ENCODE assay signal across 18 mouse cellular contexts in the genomic region with DNA sequence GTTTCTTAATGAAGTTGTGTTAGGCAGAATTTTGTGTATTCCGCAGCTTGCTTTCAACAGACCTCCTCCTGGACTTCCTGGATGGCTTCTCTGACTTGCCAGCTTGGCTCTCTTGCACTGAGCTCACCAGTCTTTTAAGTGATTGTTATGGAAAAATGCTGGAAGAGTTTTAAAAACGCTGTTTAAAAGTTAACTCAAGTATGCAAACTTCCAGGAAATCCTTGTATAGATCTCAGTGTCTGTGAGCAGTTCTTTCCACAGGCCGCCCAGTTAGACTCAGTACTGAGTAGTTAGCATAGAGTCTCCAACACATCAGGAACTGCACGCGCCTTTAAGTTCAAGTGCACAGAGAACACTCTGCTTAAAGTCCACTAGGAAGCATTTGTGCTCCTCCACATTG.
"Had no signal": no experiment of that assay in that cellular context is flagged by ENCODE, and none has a peak within 500 bp of the region (broad histone marks: within the 10 kb centered on the region; RNA-seq: fewer than 3 reads in every experiment).

No protein-coding gene starts in this region.

- H3K4me1 ChIP-seq: limb, embryonic 10.5 days; limb, embryonic 13.5 days; liver, embryonic 13.5 days; megakaryocyte, embryonic 14.5 days; midbrain, embryonic 10.5 days; midbrain, embryonic 13.5 days; neural tube, embryonic 13.5 days had no signal

- H3K9me3 ChIP-seq: limb, embryonic 10.5 days; limb, embryonic 13.5 days; liver, embryonic 13.5 days; megakaryocyte, embryonic 14.5 days; midbrain, embryonic 10.5 days; midbrain, embryonic 13.5 days; neural tube, embryonic 13.5 days had no signal

- H3K27me3 ChIP-seq: limb, embryonic 13.5 days; liver, embryonic 13.5 days; megakaryocyte, embryonic 14.5 days; midbrain, embryonic 13.5 days; neural tube, embryonic 13.5 days had no signal

- H3K36me3 ChIP-seq: limb, embryonic 10.5 days; limb, embryonic 13.5 days; liver, embryonic 13.5 days; midbrain, embryonic 10.5 days; midbrain, embryonic 13.5 days; neural tube, embryonic 13.5 days had no signal

- H3K4me3 ChIP-seq: limb, embryonic 10.5 days; limb, embryonic 13.5 days; liver, embryonic 13.5 days; megakaryocyte, embryonic 14.5 days; midbrain, embryonic 10.5 days; midbrain, embryonic 13.5 days; myocyte; neural tube, embryonic 13.5 days had no signal

- ATAC-seq: midbrain, embryonic 13.5 days; midbrain, embryonic 16.5 days had no signal

- H3K9ac ChIP-seq: limb, embryonic 13.5 days; liver, embryonic 13.5 days; lung, embryonic 14.5 days; midbrain, embryonic 13.5 days; neural tube, embryonic 13.5 days had no signal

- DNase-seq: kidney, adult 11 months; kidney, postnatal 10 days; liver; liver, embryonic 13.5 days; lung, embryonic 14.5 days; lung, postnatal 36 days; retina, postnatal 1 day; right cerebral cortex, postnatal 25 days; thymus, adult 18-20 months; thymus, postnatal 36 days had no signal

- H3K4me2 ChIP-seq: limb, embryonic 13.5 days; liver, embryonic 13.5 days; lung, embryonic 14.5 days; midbrain, embryonic 13.5 days; neural tube, embryonic 13.5 days had no signal

- H3K27ac ChIP-seq: limb, embryonic 10.5 days; limb, embryonic 13.5 days; liver, embryonic 13.5 days; midbrain, embryonic 10.5 days; midbrain, embryonic 13.5 days; neural tube, embryonic 13.5 days had no signal
